Mouse (Mus musculus) brain, adult 2 months (tissue): Measurements from ENCODE around the gene Tnfsf9.
"Not testable (repeated sequence)": the region's sequence is repeated elsewhere in the genome, so short reads cannot be mapped to it uniquely, and the experiment has no call there.

Source experiments
- DNase-seq: peaks from one replicate; pipeline ENCODE4 v3.0.0; 2011; ENCODE audit warnings: low read depth, low spot score

Tnfsf9 gene

DNA sequence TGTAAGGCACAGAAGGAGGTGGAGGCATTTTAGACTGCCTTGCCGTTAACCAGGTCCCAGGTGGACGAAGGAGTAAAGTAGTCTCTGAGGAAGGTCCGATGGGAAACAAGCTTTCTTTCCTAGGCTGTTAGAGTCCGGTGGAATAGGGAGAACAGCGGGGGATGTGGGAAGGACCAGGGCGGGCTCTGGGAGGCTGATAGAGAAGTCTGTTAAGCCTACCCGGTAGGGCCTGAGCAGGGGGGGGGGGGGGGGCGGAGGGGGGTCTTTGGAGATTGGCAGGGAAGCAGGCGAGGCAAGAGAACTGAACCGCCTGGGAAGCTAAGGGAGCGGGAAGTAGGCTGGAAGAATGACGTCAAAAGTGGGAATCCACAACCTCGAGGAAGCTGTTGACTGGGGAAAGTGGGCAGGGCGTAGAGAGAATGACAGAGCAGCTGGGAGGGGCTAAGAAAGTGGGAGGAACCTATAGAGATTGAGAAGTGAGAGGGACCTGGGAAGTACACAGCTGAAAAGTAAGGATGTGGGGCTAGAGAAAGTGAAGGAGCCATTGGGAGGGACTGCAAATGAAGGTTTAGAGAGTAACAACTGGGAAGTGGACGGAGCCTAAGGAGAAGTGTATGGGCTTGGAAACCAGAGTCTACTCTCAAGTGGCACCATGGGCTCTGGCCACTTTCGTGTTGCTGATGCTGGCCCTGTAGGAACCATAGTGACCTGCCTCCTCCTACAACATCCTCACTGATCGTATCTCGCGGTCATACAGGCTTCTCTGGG is 9.1 kb upstream of the Tnfsf9 start:
- DNase-seq: peak; percentile 71

DNA sequence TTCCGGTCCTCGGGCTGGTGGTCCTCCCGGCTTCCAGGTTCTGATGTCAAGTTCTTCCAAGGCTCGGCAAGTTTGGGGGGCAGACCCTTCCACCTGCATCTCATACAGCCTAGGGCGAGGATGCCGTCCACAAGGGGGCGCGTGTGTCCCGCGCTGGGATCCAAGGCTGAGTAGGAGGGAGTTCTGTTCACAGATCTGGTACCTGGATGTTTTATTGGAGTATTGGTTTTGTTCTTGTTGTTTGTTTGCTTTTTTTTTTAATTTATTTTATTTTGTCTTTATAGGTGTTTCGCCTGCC is 8.6 kb upstream of the Tnfsf9 start:
- peak; percentile 83 for DNase-seq

DNA sequence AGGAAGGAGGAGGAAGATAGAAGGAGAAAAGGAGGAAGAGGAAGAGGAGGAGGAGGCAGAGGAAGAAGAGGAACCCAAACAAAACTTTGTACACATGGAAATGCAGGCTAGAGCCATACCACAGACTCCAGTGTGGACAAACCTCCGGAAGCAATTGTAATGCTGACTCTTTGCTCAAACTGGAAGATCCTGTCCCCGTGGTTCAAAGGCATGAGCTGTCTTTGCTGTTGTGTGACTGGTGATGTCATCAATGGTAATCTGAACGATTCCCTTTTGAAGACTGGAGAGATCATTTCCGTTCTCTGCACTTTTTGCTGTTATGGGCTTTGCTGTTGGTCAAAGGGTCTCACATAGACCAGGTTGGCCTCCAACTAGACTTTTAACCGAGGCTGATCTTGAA is 6.8 kb upstream of the Tnfsf9 start:
- no peak for DNase-seq

DNA sequence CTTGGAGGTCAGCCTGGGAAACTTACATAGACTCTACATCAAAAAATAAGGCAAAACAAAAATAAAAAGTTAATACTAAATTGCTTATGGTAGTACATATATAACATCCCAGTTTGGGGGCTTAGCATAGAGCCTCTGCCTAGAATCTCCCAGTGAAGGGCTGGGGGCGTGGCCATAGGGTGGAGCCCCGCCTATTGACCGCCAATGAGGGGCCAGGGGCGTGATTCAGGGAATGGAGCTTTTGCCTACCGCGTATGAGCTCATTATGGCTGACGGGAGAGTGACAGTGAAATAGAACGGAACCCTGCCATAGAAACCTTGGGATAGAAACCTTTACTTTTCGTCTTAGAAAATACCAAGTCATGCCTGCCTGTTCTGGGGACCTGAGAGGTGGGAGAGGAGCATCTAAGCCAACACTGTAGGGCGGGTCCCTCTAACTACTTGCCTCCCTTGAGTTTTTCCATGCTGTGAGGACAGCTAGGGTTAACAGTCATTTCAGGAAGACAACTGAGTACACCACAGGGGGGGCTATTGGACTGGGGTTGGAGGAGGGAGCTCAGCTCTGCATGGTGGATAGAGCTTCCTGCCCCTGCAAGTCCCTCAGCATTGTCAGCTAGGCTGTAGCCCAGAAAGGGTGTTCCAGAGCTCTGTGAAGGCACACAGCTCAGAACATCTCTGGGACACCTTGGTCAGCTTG is 5.3 kb upstream of the Tnfsf9 start:
- no peak for DNase-seq

DNA sequence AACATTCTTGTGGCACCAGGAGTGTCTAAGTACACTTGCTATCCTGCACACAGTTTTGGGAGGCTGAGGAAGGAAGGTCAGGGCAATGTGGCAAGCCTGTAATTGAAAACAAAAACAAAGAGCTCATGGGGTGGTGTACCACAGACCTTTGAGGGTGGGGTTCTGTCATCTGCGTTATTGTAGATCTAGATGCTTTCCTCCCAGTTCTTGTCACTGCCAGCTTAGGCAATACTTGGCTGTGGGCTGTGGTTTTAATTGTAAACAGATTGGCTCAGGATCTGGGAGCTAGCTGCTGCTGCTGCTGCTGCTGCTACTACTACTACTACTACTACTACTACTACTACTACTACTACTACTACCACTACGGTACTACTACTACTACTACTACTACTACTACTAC is 2.8 kb upstream of the Tnfsf9 start:
- no peak for DNase-seq

DNA sequence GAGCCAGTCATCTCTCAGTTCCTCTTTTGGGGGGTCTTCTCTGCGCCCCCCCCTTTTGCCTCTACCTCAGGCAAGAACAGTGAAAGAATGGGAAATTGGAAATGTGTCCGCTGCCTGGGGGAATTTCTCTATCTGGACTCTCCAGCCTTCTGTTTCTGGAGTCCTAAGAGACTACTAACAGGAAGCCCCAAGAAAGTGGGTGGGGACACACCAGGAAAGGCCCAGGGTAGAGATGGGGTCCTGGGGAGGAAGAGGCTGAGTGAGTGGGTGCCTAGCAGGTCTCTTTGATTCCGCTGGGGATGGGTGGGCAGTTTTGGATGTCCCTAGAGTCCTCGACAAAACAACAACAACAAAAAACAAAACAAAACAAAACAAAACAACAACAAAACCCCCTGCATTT is 629 bp upstream of the Tnfsf9 start:
- no peak for DNase-seq

DNA sequence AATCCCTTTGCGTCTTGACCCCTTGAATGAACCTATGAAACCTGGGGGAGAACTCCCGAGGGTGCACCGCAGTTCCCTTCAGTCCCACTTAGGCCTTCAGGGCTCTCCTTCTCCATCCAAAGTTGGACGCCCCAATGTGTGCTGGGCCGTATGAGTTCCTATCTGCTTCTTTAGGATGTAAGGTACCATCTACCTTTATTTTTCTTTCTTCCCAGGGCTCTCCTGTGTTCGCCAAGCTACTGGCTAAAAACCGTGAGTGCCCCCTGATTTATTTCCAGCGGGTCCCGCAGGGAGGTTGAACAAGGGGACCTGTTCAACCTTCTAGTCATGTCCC is 877 bp downstream of the Tnfsf9 start:
- DNase-seq: no peak

DNA sequence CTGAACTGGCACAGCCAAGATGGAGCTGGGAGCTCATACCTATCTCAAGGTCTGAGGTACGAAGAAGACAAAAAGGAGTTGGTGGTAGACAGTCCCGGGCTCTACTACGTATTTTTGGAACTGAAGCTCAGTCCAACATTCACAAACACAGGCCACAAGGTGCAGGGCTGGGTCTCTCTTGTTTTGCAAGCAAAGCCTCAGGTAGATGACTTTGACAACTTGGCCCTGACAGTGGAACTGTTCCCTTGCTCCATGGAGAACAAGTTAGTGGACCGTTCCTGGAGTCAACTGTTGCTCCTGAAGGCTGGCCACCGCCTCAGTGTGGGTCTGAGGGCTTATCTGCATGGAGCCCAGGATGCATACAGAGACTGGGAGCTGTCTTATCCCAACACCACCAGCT is 1.9 kb downstream of the Tnfsf9 start:
- DNase-seq: no peak

DNA sequence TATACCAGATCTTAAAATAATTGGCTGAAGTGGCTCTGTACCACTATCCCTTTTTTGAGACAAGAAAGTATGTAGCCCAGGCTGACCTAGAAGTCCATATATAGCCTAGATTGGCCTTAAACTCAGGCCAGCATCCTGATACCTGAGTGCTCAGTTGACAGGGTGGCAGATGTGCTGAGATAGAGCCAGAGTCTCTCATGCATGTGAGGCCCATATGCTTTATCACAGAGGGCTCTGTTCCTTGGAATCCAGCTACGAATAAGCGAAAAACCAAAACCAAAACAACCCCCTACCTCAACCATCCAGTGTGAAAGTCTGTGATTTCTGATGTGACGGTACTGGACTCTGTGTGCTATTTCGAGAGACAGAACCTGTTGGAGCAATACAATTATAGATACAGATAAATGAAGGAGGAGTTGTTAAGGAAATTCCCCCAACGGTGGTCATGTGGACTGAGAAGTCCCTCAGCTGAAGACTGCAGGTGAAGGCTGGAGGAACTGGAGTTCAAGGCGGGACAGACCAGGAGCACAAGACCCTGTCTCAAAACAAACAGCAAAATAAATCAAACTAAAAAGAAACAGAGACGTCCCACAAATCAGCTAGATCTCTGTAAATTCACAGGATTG is 3.0 kb downstream of the Tnfsf9 start:
- peak; percentile 55 for DNase-seq

DNA sequence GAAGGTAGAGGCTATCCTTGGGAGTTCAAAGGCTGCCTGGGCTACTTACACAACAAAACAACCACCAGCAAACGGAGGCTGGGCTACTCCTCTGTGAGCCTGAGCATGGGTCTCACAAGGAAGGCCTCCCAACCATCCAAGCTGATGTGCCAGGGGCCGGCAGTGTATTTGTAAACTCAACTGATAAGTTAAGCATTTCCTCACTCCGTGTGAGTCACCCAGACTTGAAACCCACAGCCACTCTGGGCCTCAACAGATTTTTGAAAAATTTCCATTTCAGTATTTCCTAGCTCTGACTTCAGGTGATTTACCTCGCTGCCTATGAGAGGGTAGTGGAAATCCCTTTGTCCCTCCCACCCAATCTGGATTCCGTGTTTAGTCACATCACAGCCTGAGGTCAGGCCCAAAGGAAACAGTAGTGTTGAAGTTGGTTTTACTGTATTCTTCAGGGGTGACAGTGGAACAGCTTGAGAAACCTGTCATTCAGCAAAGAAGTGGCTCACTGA is 3.6 kb downstream of the Tnfsf9 start:
- no peak for DNase-seq

DNA sequence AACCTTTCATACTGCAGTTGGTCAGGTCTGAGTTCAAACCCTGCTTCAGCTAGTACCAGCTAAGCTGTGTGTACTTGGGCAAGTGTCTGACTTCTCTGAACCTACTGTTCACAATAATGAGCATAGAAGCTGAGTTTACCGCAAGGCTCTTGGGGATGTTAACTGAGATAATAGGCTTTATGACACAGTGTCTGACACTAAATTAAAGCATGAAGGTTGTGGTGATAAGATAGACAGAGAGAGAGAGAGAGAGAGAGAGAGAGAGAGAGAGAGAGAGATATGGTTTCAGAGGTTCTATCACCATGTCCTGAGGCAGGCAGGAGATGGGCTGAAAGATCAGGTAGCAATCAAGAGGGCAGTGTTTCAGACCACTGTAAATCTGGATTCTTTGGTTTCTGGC is 4.9 kb downstream of the Tnfsf9 start:
- no peak for DNase-seq

DNA sequence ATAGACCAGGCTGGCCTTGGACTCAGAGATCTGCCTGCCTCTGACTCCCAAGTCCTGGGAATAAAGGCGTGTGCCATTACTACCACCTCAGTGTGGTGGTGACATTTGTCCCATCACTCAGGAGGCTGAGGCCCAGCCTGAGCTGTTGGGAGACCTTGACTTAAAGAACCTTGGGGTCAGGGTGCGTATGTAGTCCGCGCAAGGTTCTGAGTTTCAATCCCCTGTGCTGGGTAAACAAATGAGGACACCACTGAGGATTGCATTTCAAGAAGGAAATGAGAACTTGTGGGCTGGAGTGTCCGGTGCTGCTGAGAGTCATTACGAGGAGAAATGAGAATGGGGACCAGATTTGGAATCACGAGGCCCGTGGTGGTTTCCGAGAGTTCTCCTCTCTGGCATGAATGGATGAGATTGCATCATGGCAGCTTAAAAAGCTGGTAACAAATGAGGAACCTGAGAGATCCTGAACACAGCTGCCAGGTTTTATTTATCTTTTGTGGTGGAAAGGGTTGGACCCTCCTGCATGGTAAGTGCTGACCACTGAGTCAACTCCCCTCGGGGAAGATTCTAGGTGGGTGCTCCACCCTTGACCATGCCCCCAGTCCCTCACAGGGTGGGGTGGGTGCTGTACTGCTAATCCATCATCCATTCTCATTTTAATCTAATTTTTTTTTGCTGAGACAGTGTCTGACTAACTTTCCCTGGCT is 7.8 kb downstream of the Tnfsf9 start:
- DNase-seq: no peak

DNA sequence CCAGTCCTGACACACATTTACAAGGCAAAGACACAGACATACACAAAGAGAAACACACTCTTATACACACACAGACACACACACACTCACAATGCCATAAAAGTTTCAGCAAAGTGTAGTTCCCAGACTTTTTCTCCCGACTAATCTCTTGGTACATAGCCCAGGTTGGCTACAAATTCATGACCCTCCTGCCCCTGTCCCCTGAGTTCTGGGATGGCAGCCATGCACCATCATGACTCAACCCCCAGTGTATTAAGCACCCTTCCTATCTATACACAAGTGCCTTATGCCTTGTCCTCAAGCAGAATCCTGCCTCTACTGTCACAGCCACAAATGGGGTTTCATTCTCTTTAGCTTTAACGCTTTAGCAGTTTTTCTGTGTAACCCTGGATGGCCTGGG is 11.7 kb downstream of the Tnfsf9 start:
- no peak for DNase-seq

DNA sequence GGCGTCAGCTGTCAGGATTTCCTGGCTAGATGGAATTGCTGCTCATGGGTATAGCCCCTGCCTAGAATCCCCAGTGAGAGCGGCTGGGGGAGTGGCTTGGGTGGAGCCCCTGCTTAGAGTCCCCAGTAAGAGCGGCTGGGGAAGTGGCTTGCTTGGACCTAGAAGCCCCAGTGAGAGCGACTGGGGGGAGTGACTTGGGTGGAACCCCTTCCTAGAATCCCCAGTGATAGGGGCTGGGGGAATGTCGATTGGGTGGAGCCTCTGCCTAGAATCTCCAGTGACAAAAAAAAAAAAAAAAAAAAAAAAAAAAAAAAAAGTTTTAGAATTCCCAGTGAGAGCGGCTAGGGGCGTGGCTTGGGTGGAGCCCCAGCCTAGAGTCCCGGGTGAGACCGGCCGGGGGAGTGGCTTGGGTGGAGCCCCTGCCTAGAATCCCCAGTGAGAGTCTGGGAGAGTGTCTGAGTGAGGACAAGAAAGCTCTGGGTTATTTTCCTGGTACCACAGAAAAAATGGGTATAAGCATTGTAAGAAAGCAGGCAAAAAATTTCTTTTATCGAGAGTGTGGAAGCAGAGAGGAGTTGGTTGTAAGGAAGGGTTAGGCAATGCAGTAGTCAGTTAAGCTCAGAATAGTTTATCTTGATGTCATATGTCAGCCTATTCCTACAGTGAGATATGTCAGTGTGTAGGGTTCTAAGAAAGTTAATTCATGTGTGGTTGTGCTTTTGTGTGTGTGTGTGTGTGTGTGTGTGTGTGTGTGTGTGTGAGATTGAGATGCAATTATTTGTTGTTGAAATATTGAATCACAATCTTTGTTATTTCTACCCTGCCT is 13.6 kb downstream of the Tnfsf9 start:
- no peak for DNase-seq

DNA sequence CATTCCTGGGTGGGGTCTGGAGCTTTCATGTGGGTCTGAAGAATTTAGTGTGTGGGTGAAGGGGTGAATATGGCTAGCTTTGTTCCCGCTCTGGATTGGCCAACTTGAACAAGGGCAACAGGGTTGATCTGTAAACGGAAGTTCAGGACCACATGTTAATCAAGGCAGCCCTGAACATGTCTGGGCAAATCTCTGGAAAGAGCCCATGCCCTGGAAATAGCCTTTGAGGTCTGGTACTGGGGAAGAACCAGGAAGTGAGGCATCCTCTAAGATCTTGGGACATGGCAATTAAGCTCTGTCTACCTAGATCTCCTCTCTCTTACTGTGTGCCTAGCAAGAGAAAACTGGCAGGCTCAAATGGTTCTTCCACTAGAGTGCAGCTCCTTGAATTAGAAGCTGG is 16.7 kb downstream of the Tnfsf9 start:
- no peak for DNase-seq

DNA sequence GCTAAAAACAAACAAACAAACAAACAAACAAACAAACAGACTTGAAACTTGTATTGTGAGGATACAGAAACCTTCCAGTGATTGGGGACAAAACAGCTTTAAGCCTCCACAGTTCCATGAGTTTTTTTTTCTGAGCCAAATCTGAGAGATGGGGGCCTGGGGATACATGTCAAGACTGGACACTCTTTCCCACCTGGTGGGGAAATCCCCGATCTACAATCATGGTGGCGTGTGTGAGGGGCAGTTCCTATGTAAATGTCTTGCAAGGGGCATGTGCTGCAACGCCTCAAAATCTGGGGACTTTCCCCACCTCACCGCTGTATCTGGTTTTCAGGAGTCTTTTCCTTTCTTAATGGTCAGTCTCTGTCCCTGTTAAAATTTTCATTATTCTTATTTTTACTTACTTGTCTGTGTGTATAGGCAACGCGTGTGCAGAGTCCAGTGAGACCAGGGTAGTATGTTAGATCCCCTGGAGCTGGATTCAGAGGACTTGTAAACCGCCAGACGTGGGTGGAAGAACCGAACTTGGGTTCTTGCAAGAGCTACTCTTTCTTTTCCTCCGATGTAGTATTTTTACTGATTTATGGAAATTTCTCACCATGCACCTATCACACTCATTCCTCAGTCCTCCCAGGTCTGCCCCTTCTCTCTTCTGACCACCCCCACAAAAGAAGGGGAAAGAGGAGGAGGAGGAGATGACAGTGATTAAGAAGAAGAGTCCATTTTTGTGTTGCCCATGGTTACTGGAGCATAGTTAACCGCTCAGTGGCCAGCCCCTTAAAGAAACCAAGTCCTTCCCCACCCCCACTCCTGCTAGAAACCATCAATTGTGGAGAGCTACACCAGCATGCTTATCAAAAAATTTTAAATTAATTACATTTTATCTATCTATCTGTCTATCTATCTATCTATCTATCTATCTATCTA is 18.3 kb downstream of the Tnfsf9 start:
- DNase-seq: no peak

DNA sequence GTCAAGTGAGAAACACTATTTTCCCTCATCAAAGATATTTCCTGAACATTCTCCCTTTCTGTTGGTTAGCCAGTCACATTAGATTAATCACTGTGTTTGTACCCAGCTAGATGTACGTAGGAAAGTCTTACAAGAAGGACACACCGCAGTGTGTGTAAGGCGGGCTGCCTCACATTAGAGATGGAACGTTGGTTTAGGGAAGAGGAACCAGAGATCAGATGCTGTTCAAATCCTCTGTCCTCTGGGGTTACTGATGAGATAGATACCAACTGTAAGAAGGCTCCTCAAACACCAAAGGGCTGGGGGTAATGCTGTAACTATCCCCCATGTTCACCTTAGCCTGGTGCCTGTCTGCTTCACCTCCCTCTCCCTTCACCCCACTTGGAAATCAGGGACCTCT is 19.7 kb downstream of the Tnfsf9 start:
- DNase-seq: no peak

DNA sequence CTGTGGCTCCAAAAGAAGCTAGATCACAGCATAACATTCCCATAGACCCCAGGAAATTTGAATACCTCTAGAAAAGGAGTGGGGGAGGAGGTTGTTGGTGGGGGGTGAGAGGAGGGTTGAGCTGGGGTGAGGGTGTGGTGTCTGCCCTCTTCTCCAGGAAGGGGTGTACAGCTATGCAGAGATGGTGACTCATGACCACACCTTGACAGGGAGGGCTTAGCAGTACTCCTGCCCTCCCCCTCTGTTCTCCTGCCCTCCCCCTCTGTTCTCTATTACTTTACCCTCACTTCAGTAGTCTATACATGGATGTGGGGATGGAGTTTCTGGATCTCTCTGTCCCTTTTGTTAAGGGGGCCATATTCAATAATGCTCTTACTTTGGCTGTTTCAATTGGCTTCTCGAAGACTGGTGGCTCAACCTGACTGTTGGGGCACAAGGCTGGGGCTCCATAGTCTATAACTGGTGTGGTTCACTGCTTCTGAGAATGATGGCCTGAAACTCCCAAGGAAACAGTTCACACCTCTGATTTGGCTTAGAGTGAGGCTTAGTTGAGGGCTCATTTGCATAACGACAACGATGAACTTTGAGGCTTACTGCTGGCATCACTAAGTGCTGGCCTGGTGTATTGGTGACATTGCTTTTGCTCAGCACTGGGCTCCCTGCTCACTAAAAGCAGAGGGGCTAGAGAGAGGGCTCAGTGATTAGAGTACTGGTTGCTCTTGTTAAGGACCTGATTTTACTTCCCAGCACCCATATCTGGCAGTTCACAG is 20.9 kb downstream of the Tnfsf9 start:
- DNase-seq: no peak

DNA sequence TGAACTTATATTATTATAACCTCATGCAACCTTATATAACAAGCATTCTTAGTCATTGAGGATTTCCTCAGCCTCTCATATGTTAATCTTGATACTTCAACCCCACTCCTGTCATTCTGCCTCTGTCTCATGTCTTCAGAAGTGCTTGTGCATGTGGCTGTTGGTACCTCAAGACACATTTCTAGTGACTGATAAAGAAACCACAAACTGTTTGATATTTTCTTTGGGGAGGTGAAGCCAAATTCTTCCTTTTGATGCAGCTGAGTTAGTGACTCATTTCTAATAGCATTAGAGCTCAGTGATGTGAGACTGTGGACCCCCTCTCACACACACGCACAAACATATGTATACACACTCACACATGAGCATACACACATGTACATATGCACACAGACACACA is 26.7 kb downstream of the Tnfsf9 start:
- peak; percentile 7 for DNase-seq

DNA sequence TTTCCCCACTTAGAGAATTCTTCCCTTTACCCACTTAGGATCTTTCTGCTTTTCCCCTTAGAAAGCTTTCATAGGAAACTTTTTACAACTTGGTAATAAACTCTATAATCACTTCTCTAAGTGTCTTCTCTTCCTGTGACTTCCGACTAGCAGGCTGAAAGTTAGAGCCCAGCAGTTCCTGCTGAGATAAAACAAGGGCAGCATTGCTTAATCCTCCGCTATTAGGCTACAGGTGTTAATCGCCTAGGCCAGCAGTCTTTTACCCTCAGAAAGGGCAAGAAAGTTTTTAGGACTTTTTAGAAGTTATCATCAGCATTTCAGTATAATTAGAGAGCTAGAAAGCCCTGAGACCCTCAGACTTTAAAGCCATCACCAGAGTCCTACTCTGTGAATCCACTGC is 28.9 kb downstream of the Tnfsf9 start:
- not testable (repeated sequence) for DNase-seq
